Mouse (Mus musculus) erythroblast, embryonic 14.5 days (primary cell): Measurements from ENCODE around the gene Tprg.

ENCODE experiments used
- GATA1 ChIP-seq: IDR thresholded peaks from 2 replicates; pipeline ENCODE4 v1.6.1; 2012; ENCODE audit warnings: low read length, inconsistent platforms, mixed read lengths
- TAL1 ChIP-seq: IDR thresholded peaks from 3 replicates; pipeline ENCODE4 v1.6.1; 2012; ENCODE audit warnings: low read length, inconsistent platforms, mixed read lengths

- no peak for TF ChIP-seq TAL1
- no peak for TF ChIP-seq GATA1
These were observed 127.3 kb downstream of the Tprg start for GRCm38 (mm10) chr16:25413885-25414284.
